Mouse (Mus musculus) liver, adult 2 months (tissue): ENCODE measurements at regions not wholly inside any gene's neighbourhood (a gene's known extent, or its start where the extent isn't known, plus 50 kb on each side); places are given as distances from the start of the nearest gene placed in this dataset.

Experiments used
- CTCF ChIP-seq: fragments of 200-500 bp; IDR thresholded peaks from 2 replicates; pipeline ENCODE4 v1.5.1; 2011; ENCODE audit warnings: low read depth, low read length, control low read depth
- POLR2A ChIP-seq: fragments of 200-500 bp; IDR thresholded peaks from 2 replicates; pipeline ENCODE4 v1.6.1; 2011; ENCODE audit warnings: low read length, control low read depth; ENCODE audit not compliant: insufficient read depth; ENCODE audit errors: extremely low read depth

- TF ChIP-seq CTCF (no peak), POLR2A (no peak)
Measured at GRCm38 (mm10) chr19:26974576-26975204, 89.0 kb downstream of the Gm815 start.
